Mouse (Mus musculus) E14TG2a.4 (cell line): ENCODE measurements around the gene Gimap3.

Experiments used
- CTCF ChIP-seq: conservative IDR thresholded peaks from 2 replicates; pipeline ENCODE4 v1.5.1; 2014; ENCODE audit warnings: low read length
- NANOG ChIP-seq: IDR thresholded peaks from 2 replicates; pipeline ENCODE4 v1.6.1; 2014; ENCODE audit warnings: borderline replicate concordance, low read length, mixed read lengths
- POU5F1 ChIP-seq: IDR thresholded peaks from 2 replicates; pipeline ENCODE4 v1.6.1; 2014; ENCODE audit warnings: low read length, borderline replicate concordance

GRCm38 (mm10) chr6:48770696-48771095 is at the start of gene Gimap3:
- TF ChIP-seq CTCF (no peak), NANOG (no peak), POU5F1 (no peak)
